Comparison of ENCODE assay signal across 30 mouse cellular contexts in genomic region chr10:53752723-53753122, GRCm38 (mm10). TPM values are rescaled to one million over a fixed set of nuclear protein-coding genes. Genes with fewer than 3 reads are reported as not detected.
DNase-seq lines count a peak whose midpoint lies in the region; ATAC-seq and TF ChIP-seq lines count a peak whose summit lies in the region.
"Had no signal": no experiment of that assay in that cellular context is flagged by ENCODE, and none has a peak within 500 bp of the region (broad histone marks: within the 10 kb centered on the region; RNA-seq: fewer than 3 reads in every experiment).

No protein-coding gene starts in this region.

- H3K27ac ChIP-seq in kidney, postnatal 0 days, result no peak overlapping the region
- no peak overlapping the region for H3K27ac ChIP-seq in midbrain, embryonic 10.5 days (replicated peaks)
- H3K27ac ChIP-seq: embryonic facial prominence, embryonic 12.5 days; embryonic facial prominence, embryonic 15.5 days; gastrocnemius, adult 2 months; heart, embryonic 15.5 days; hindbrain, embryonic 10.5 days; hindbrain, embryonic 13.5 days had no signal

- H3K4me1 ChIP-seq in kidney, postnatal 0 days (replicated peaks; ENCODE audit: insufficient read depth, low read length), result 0 out of 2 replicates have a peak, but pooled peaks cover 5% of the 10 kb centered on the region
- H3K4me1 ChIP-seq in midbrain, embryonic 10.5 days, result peaks cover 14% of the 10 kb centered on the region
- H3K4me1 ChIP-seq: embryonic facial prominence, embryonic 12.5 days had no signal

- ATAC-seq in kidney, postnatal 0 days (replicated peaks; ENCODE audit: low FRiP score, low read depth), result no peak
- peak; percentile 48 for ATAC-seq in megakaryocyte progenitor cell, adult 5-6 weeks (replicated peaks; ENCODE audit: poor library complexity)
- ATAC-seq: activated CD4-positive, CD25-positive, alpha-beta regulatory T cell, adult 4 months; forebrain, embryonic 14.5 days; forebrain, postnatal 0 days; hindbrain, embryonic 16.5 days had no signal

- TF ChIP-seq CTCF in kidney, postnatal 0 days (IDR thresholded peaks at IDR 0.05; ENCODE audit: low read depth), result peak; percentile 15; the same call in 1 of the 2 replicates

- H3K36me3 ChIP-seq in kidney, postnatal 0 days (ENCODE audit: insufficient read depth, low read length), result no peaks in the 10 kb centered on the region
- no peaks in the 10 kb centered on the region for H3K36me3 ChIP-seq in midbrain, embryonic 10.5 days
- H3K36me3 ChIP-seq: embryonic facial prominence, embryonic 12.5 days; embryonic facial prominence, embryonic 15.5 days; G1E; heart, embryonic 12.5 days; heart, embryonic 15.5 days; hindbrain, embryonic 10.5 days; hindbrain, embryonic 13.5 days had no signal

- 80% methylated on average over 1 of the region's 1 CpGs for WGBS in kidney, postnatal 0 days
- WGBS in midbrain, embryonic 10.5 days, result 90% methylated on average over 1 of the region's 1 CpGs

- H3K27me3 ChIP-seq in kidney, postnatal 0 days (ENCODE audit: insufficient read depth, low read length), result no peaks in the 10 kb centered on the region
- H3K27me3 ChIP-seq in midbrain, embryonic 10.5 days (ENCODE audit: low read depth, poor library complexity, severe bottlenecking), result peaks cover 14% of the 10 kb centered on the region
- H3K27me3 ChIP-seq: CH12.LX; embryonic facial prominence, embryonic 12.5 days; embryonic facial prominence, embryonic 15.5 days; hindbrain, embryonic 13.5 days had no signal

- no peak overlapping the region for H3K4me2 ChIP-seq in kidney, postnatal 0 days (ENCODE audit: low read length)
- H3K4me2 ChIP-seq: embryonic facial prominence, embryonic 12.5 days; embryonic facial prominence, embryonic 15.5 days; heart, embryonic 12.5 days; heart, embryonic 15.5 days; hindbrain, embryonic 13.5 days had no signal

- H3K9ac ChIP-seq in kidney, postnatal 0 days (ENCODE audit: low read depth, low read length), result no peak overlapping the region
- H3K9ac ChIP-seq: embryonic facial prominence, embryonic 12.5 days; embryonic facial prominence, embryonic 15.5 days; forebrain, postnatal 0 days; heart, embryonic 12.5 days; heart, embryonic 15.5 days; hindbrain, embryonic 13.5 days had no signal

- no peak for DNase-seq in kidney, postnatal 0 days (ENCODE audit: low spot score)
- DNase-seq in kidney, adult 9 months, result no peak
- DNase-seq in MEL-GATA-1-ER (ENCODE audit: extremely low read depth, low read depth), result peak; percentile 59
- DNase-seq in midbrain, embryonic 10.5 days (ENCODE audit: low spot score), result no peak
- DNase-seq in urinary bladder, postnatal 4 days (ENCODE audit: low spot score in 2 of 2), result no peak
- DNase-seq in layer of hippocampus, postnatal 25 days (ENCODE audit: extremely low spot score in 1 of 2, low spot score in 1 of 2), result no peak
- DNase-seq: adrenal gland, adult 8-10 months; adrenal gland, postnatal 25 days; B cell, adult 2 months; cerebellum, adult 2 months; cerebellum, postnatal 10 days; cerebellum, postnatal 36 days; forebrain, postnatal 0 days; gastrocnemius, adult 2 months; gastrocnemius, postnatal 14 days; heart, adult 18-20 months; heart, postnatal 10 days; heart, postnatal 36 days had no signal

- H3K9me3 ChIP-seq in kidney, postnatal 0 days (replicated peaks; ENCODE audit: low read length), result no peaks in the 10 kb centered on the region
- H3K9me3 ChIP-seq in midbrain, embryonic 10.5 days (replicated peaks), result 0 out of 2 replicates have a peak, but pooled peaks cover 3% of the 10 kb centered on the region
- H3K9me3 ChIP-seq: embryonic facial prominence, embryonic 12.5 days; embryonic facial prominence, embryonic 15.5 days; heart, embryonic 12.5 days; heart, embryonic 15.5 days; hindbrain, embryonic 10.5 days; hindbrain, embryonic 13.5 days had no signal

- H3K4me3 ChIP-seq in kidney, postnatal 0 days (replicated peaks; ENCODE audit: low read depth, low read length), result no peak overlapping the region
- H3K4me3 ChIP-seq in midbrain, embryonic 10.5 days, result no peak overlapping the region
- H3K4me3 ChIP-seq: embryonic facial prominence, embryonic 12.5 days; embryonic facial prominence, embryonic 15.5 days; gastrocnemius, adult 2 months; heart, embryonic 12.5 days; heart, embryonic 15.5 days; hindbrain, embryonic 10.5 days; hindbrain, embryonic 13.5 days had no signal

RNA-seq across cellular contexts. Expression of gene Fam184a, which starts 1.8 kb away (rescaled TPM):
- polyA plus RNA-seq in kidney, postnatal 0 days (2015; fragmentation: Nextera tagmentation; extraction: Ambion mirVana), result 4.6 and 5.0 TPM in 2 replicates
- 0.67 and 0.85 TPM in 2 replicates for total RNA-seq in megakaryocyte progenitor cell, adult 5-6 weeks (2015)
- total RNA-seq in megakaryocyte progenitor cell, adult 5-6 weeks (2017), result 0.91 and 4.1 TPM in 2 replicates
- 4.3 and 4.7 TPM in 2 replicates for polyA plus RNA-seq in midbrain, embryonic 10.5 days (2016; fragmentation: Nextera tagmentation; extraction: Ambion mirVana)
- 10 to 100 TPM; 19.9 to 25.6 TPM for total RNA-seq in layer of hippocampus, postnatal 25 days (2021)
- total RNA-seq: CH12.LX, G1E had no signal
- polyA plus RNA-seq: activated CD4-positive, CD25-positive, alpha-beta regulatory T cell, adult 4 months; G1E had no signal

Comparison
In these comparisons a context has a peak if more than half of its experiments do, and no peak if none do; other contexts are left out.
1. RNA of gene Fam184a, which starts 1.8 kb away (total RNA-seq): 19.9 to 25.6 TPM in layer of hippocampus, postnatal 25 days; 0.67 to 4.1 TPM in megakaryocyte progenitor cell, adult 5-6 weeks; every median in the first group is over 4 times any median in the second.